8 mouse cellular contexts compared by ENCODE assay signal in genomic region chr6:32479193-32479758, GRCm38 (mm10).
DNase-seq lines count a peak whose midpoint lies in the region; ATAC-seq and TF ChIP-seq lines count a peak whose summit lies in the region.

No protein-coding gene starts in this region.

- no peak; the same call in 1 of the 2 replicates for TF ChIP-seq RAD21 in CH12.LX (IDR thresholded peaks at IDR 0.05; ENCODE audit: low read depth, low read length)

- no peak overlapping the region for H3K9ac ChIP-seq in CH12.LX (ENCODE audit: insufficient read depth, low read depth)
- no peak overlapping the region for H3K9ac ChIP-seq in embryonic facial prominence, embryonic 11.5 days (replicated peaks; ENCODE audit: low read length)
- H3K9ac ChIP-seq in heart, postnatal 0 days (replicated peaks; ENCODE audit: low read depth, low read length): no peak overlapping the region; the same call in 1 of the 2 replicates
- H3K9ac ChIP-seq in lung, postnatal 0 days (replicated peaks; ENCODE audit: low read depth): no peak overlapping the region

- H3K4me3 ChIP-seq in CH12.LX (replicated peaks in 1 of 3; ENCODE audit: low read depth in 2 of 3, low read length in 2 of 3, poor library complexity in 1 of 3): no peak overlapping the region
- no peak overlapping the region for H3K4me3 ChIP-seq in embryonic facial prominence, embryonic 11.5 days (ENCODE audit: low read depth, low read length)
- no peak overlapping the region for H3K4me3 ChIP-seq in heart, postnatal 0 days (ENCODE audit: low read depth, low read length)
- no peak overlapping the region for H3K4me3 ChIP-seq in lung, postnatal 0 days (ENCODE audit: low read depth, low read length)

- H3K79me2 ChIP-seq in CH12.LX (replicated peaks; ENCODE audit: control insufficient read depth, extremely low read depth, insufficient read depth, poor library complexity, severe bottlenecking): no peaks in the 10 kb centered on the region

- H3K27me3 ChIP-seq in CH12.LX (replicated peaks): peaks cover 3% of the 10 kb centered on the region
- no peaks in the 10 kb centered on the region for H3K27me3 ChIP-seq in embryonic facial prominence, embryonic 11.5 days (ENCODE audit: control insufficient read depth, insufficient read depth, low read length)
- no peaks in the 10 kb centered on the region for H3K27me3 ChIP-seq in heart, postnatal 0 days (ENCODE audit: control insufficient read depth, insufficient read depth, low read length)
- no peaks in the 10 kb centered on the region for H3K27me3 ChIP-seq in lung, postnatal 0 days (replicated peaks; ENCODE audit: insufficient read depth, low read length)

- TF ChIP-seq CTCF in CH12.LX (conservative IDR thresholded peaks at IDR 0.05 in 1 of 2, IDR thresholded peaks at IDR 0.05 in 1 of 2; ENCODE audit: low read depth in 2 of 2, low read length in 2 of 2): peak in 1 of 2 experiments; percentile 59; a peak in 2 of 4 replicates
- peak; percentile 79 for TF ChIP-seq CTCF in heart, postnatal 0 days (IDR thresholded peaks at IDR 0.05; ENCODE audit: low read depth)
- TF ChIP-seq CTCF in lung, postnatal 0 days (IDR thresholded peaks at IDR 0.05): peak; percentile 86

- 15% methylated on average over 2 of the region's 2 CpGs for WGBS in embryonic facial prominence, embryonic 11.5 days
- 0% methylated on average over 2 of the region's 2 CpGs for WGBS in heart, postnatal 0 days
- 18% methylated on average over 2 of the region's 2 CpGs for WGBS in lung, postnatal 0 days

- peak overlapping the region; percentile 34; the same call in 1 of the 2 replicates for H3K4me2 ChIP-seq in CH12.LX (ENCODE audit: insufficient read depth, low read depth, poor library complexity, severe bottlenecking)
- no peak overlapping the region for H3K4me2 ChIP-seq in embryonic facial prominence, embryonic 11.5 days (ENCODE audit: low read depth, low read length)
- peak overlapping the region; percentile 25 for H3K4me2 ChIP-seq in heart, postnatal 0 days (ENCODE audit: low read depth, low read length)
- H3K4me2 ChIP-seq in lung, postnatal 0 days (replicated peaks; ENCODE audit: low read depth, low read length): no peak overlapping the region

- no peaks in the 10 kb centered on the region for H3K36me3 ChIP-seq in CH12.LX (replicated peaks in 1 of 2; ENCODE audit: control insufficient read depth in 1 of 2, insufficient read depth in 1 of 2, low read length in 1 of 2)
- H3K36me3 ChIP-seq in embryonic facial prominence, embryonic 11.5 days (replicated peaks; ENCODE audit: control insufficient read depth, insufficient read depth, low read depth, low read length): no peaks in the 10 kb centered on the region
- no peaks in the 10 kb centered on the region for H3K36me3 ChIP-seq in heart, postnatal 0 days (replicated peaks; ENCODE audit: control insufficient read depth, insufficient read depth, low read length)
- H3K36me3 ChIP-seq in lung, postnatal 0 days (ENCODE audit: insufficient read depth, low read length): no peaks in the 10 kb centered on the region

- no peaks in the 10 kb centered on the region for H3K9me3 ChIP-seq in CH12.LX (replicated peaks; ENCODE audit: low read length)
- H3K9me3 ChIP-seq in embryonic facial prominence, embryonic 11.5 days (replicated peaks; ENCODE audit: control insufficient read depth, low read length): no peaks in the 10 kb centered on the region
- H3K9me3 ChIP-seq in heart, postnatal 0 days (replicated peaks; ENCODE audit: control insufficient read depth, low read length): no peaks in the 10 kb centered on the region
- H3K9me3 ChIP-seq in lung, postnatal 0 days (ENCODE audit: low read length): no peaks in the 10 kb centered on the region

- no peak for TF ChIP-seq POLR2A in CH12.LX (IDR thresholded peaks at IDR 0.05; ENCODE audit: low read depth, low read length)

- no peak for ATAC-seq in embryonic facial prominence, embryonic 11.5 days (replicated peaks; ENCODE audit: insufficient number of reproducible peaks, low FRiP score, low TSS enrichment, low read depth)
- ATAC-seq in heart, postnatal 0 days (ENCODE audit: insufficient read depth, low read depth): peak; percentile 91
- ATAC-seq in lung, postnatal 0 days: peak; percentile 82
- no peak for ATAC-seq in activated CD4-positive, CD25-positive, alpha-beta regulatory T cell, adult 4 months

- TF ChIP-seq EP300 in CH12.LX (IDR thresholded peaks at IDR 0.05; ENCODE audit: low read length): no peak
- peak; percentile 96 for TF ChIP-seq EP300 in heart, postnatal 0 days (IDR thresholded peaks at IDR 0.05; ENCODE audit: low read depth)
- no peak for TF ChIP-seq EP300 in lung, postnatal 0 days (IDR thresholded peaks at IDR 0.05)

- no peak overlapping the region for H3K27ac ChIP-seq in CH12.LX (ENCODE audit: insufficient read depth, low read depth)
- no peak overlapping the region for H3K27ac ChIP-seq in embryonic facial prominence, embryonic 11.5 days (replicated peaks; ENCODE audit: low read depth, low read length)
- H3K27ac ChIP-seq in heart, postnatal 0 days (ENCODE audit: low read depth): peak overlapping the region; percentile 96
- peak overlapping the region; percentile 23; the same call in 1 of the 2 replicates for H3K27ac ChIP-seq in lung, postnatal 0 days (ENCODE audit: low read length)

- dilution Hi-C loops in CH12.LX (cut with MboI; ENCODE audit: extremely low pct_ligation_motif_present, extremely low pct_unique_long_range_greater_than_20kb, low sequenced_read_pairs): no loop called here

- peaks cover 6 to 17% of the 10 kb centered on the region in 2 experiments for H3K4me1 ChIP-seq in CH12.LX (ENCODE audit: control insufficient read depth in 1 of 2, insufficient read depth in 2 of 2)
- peaks cover 2% of the 10 kb centered on the region; the same call in 1 of the 2 replicates for H3K4me1 ChIP-seq in embryonic facial prominence, embryonic 11.5 days (ENCODE audit: control insufficient read depth, insufficient read depth, low read length)
- H3K4me1 ChIP-seq in heart, postnatal 0 days (ENCODE audit: control insufficient read depth, insufficient read depth): peaks cover 73% of the 10 kb centered on the region
- peaks cover 6% of the 10 kb centered on the region; the same call in 1 of the 2 replicates for H3K4me1 ChIP-seq in lung, postnatal 0 days (ENCODE audit: insufficient read depth, low read depth, low read length)

- in situ Hi-C loops in CH12.LX (cut with MboI; ENCODE audit: low pct_ligation_motif_present, low pct_unique_long_range_greater_than_20kb, low sequenced_read_pairs): no loop called here

- peak; percentile 50 for DNase-seq in CH12.LX (ENCODE audit: extremely low read depth)
- peak; percentile 75 for DNase-seq in adrenal gland, postnatal 25 days
- DNase-seq in embryonic facial prominence, embryonic 11.5 days (ENCODE audit: low spot score): peak; percentile 46
- peak; percentile 95 for DNase-seq in heart, postnatal 0 days (ENCODE audit: low spot score)
- DNase-seq in layer of hippocampus, postnatal 14 days (ENCODE audit: low spot score in 2 of 2): peak; percentile 54 to 56
- DNase-seq in lung, postnatal 0 days (ENCODE audit: low spot score): peak; percentile 57
- DNase-seq in retina, postnatal 7 days (ENCODE audit: low read depth, low spot score): peak; percentile 8

TF ChIP-seq in CH12.LX, 34 proteins besides CTCF, POLR2A, EP300 and RAD21:
- TF ChIP-seq JUND (conservative IDR thresholded peaks at IDR 0.05; ENCODE audit: low read depth, low read length) (no peak; the same call in 1 of the 2 replicates), CHD2 (IDR thresholded peaks at IDR 0.05; ENCODE audit: low read length) (peak; percentile 80), POLR2AphosphoS2 (IDR thresholded peaks at IDR 0.05; ENCODE audit: low read depth, low read length) (no peak), ELF1 (IDR thresholded peaks at IDR 0.05; ENCODE audit: low read depth, low read length) (peak; percentile 45; the same call in 1 of the 2 replicates), SMC3 (IDR thresholded peaks at IDR 0.05; ENCODE audit: low read depth, low read length) (peak; percentile 51), MEF2A (IDR thresholded peaks at IDR 0.05; ENCODE audit: borderline replicate concordance, low read depth, low read length) (peak; percentile 86), JUN (IDR thresholded peaks at IDR 0.05; ENCODE audit: insufficient read depth, low read depth, low read length) (peak; percentile 50; the same call in 1 of the 2 replicates), BHLHE40 (IDR thresholded peaks at IDR 0.05; ENCODE audit: low read depth, low read length) (0 out of 2 replicates have a peak, but pooled peaks have one; percentile 26)

Comparison
In these comparisons a context has a peak if more than half of its experiments do, and no peak if none do; other contexts are left out.
1. DNase-seq: peak in every context shown above with its lines; median percentile 95 in heart, postnatal 0 days; 75 in adrenal gland, postnatal 25 days; 57 in lung, postnatal 0 days; 55 in layer of hippocampus, postnatal 14 days; 50 in CH12.LX; 46 in embryonic facial prominence, embryonic 11.5 days; 8 in retina, postnatal 7 days.
2. H3K27ac ChIP-seq: peak in heart, postnatal 0 days (single experiment) and lung, postnatal 0 days (single experiment); none in CH12.LX (single experiment) and embryonic facial prominence, embryonic 11.5 days (single experiment).
3. H3K4me2 ChIP-seq: peak in CH12.LX (single experiment) and heart, postnatal 0 days (single experiment); none in embryonic facial prominence, embryonic 11.5 days (single experiment) and lung, postnatal 0 days (single experiment).
4. ATAC-seq: peak in heart, postnatal 0 days (single experiment) and lung, postnatal 0 days (single experiment); none in embryonic facial prominence, embryonic 11.5 days (single experiment) and activated CD4-positive, CD25-positive, alpha-beta regulatory T cell, adult 4 months (single experiment).